Mouse (Mus musculus): ENCODE data around the gene Camta1. TPM values are rescaled to one million over a fixed set of nuclear protein-coding genes. Genes with fewer than 3 reads are reported as not detected.
"Not testable (repeated sequence)": the region's sequence is repeated elsewhere in the genome, so short reads cannot be mapped to it uniquely, and the experiment has no call there.

The Camta1 gene
- polyA plus RNA-seq, 1 experiment from 2014 or later = 122 TPM

- H3K36me3 ChIP-seq (replicated peaks) = no peaks in the 10 kb centered on the region
- H3K4me1 ChIP-seq = peaks cover 17% of the 10 kb centered on the region
- no peak overlapping the region for H3K27ac ChIP-seq
- H3K27me3 ChIP-seq (ENCODE audit: poor library complexity, severe bottlenecking) = no peaks in the 10 kb centered on the region
- 77% methylated on average over 13 of the region's 13 CpGs for WGBS
- no peaks in the 10 kb centered on the region for H3K9me3 ChIP-seq
- no peak for DNase-seq (ENCODE audit: extremely low spot score, low spot score)
- no peak overlapping the region for H3K4me3 ChIP-seq
Measured at GRCm38 (mm10) chr4:150889955-150890315, 971.7 kb downstream of the Camta1 start.

- no peak overlapping the region for H3K27ac ChIP-seq
- peaks cover 17% of the 10 kb centered on the region for H3K4me1 ChIP-seq
- H3K9me3 ChIP-seq = no peaks in the 10 kb centered on the region
- 47% methylated on average over 20 of the region's 20 CpGs for WGBS
- H3K4me3 ChIP-seq = no peak overlapping the region
- no peak for DNase-seq (ENCODE audit: extremely low spot score, low spot score)
- no peaks in the 10 kb centered on the region for H3K36me3 ChIP-seq (replicated peaks)
- no peaks in the 10 kb centered on the region for H3K27me3 ChIP-seq (ENCODE audit: poor library complexity, severe bottlenecking)
Measured at GRCm38 (mm10) chr4:150889273-150889954, 972.3 kb downstream of the Camta1 start.

- WGBS = 77% methylated on average over 4 of the region's 4 CpGs
- no peak for DNase-seq (ENCODE audit: extremely low spot score, low spot score)
- H3K27ac ChIP-seq = no peak overlapping the region
Measured at GRCm38 (mm10) chr4:150888492-150888891, 973.2 kb downstream of the Camta1 start.

GRCm38 (mm10) chr4:150887903-150888302 lies 973.8 kb downstream of the Camta1 start:
- no peaks in the 10 kb centered on the region for H3K9me3 ChIP-seq
- no peaks in the 10 kb centered on the region for H3K27me3 ChIP-seq (ENCODE audit: poor library complexity, severe bottlenecking)
- H3K27ac ChIP-seq = no peak overlapping the region
- 79% methylated on average over 5 of the region's 5 CpGs for WGBS
- no peak overlapping the region for H3K4me3 ChIP-seq
- H3K4me1 ChIP-seq = peaks cover 17% of the 10 kb centered on the region
- H3K36me3 ChIP-seq (replicated peaks) = no peaks in the 10 kb centered on the region
- no peak for DNase-seq (ENCODE audit: extremely low spot score, low spot score)

More at GRCm38 (mm10) chr4:150888492-150888891, 973.2 kb downstream of the Camta1 start:
- Histone ChIP-seq H3K4me3 (no peak overlapping the region), H3K27me3 (ENCODE audit: poor library complexity, severe bottlenecking) (no peaks in the 10 kb centered on the region), H3K36me3 (replicated peaks) (no peaks in the 10 kb centered on the region), H3K4me1 (peaks cover 17% of the 10 kb centered on the region), H3K9me3 (no peaks in the 10 kb centered on the region)

GRCm38 (mm10) chr4:150882632-150883031 lies 979.0 kb downstream of the Camta1 start:
- 87% methylated on average over 5 of the region's 5 CpGs for WGBS
- no peak for DNase-seq (ENCODE audit: extremely low spot score, low spot score)
- no peak overlapping the region for H3K27ac ChIP-seq
- peaks cover 28% of the 10 kb centered on the region for H3K9me3 ChIP-seq
- H3K27me3 ChIP-seq (ENCODE audit: poor library complexity, severe bottlenecking) = no peaks in the 10 kb centered on the region
- no peaks in the 10 kb centered on the region for H3K4me1 ChIP-seq
- no peak overlapping the region for H3K4me3 ChIP-seq
- 0 out of 2 replicates have a peak, but pooled peaks cover 4% of the 10 kb centered on the region for H3K36me3 ChIP-seq (replicated peaks)

- DNase-seq (ENCODE audit: extremely low spot score, low spot score) = no peak
- Histone ChIP-seq H3K27ac (no peak overlapping the region), H3K4me3 (no peak overlapping the region), H3K27me3 (ENCODE audit: poor library complexity, severe bottlenecking) (no peaks in the 10 kb centered on the region), H3K4me1 (peaks cover 10% of the 10 kb centered on the region), H3K36me3 (replicated peaks) (0 out of 2 replicates have a peak, but pooled peaks cover 4% of the 10 kb centered on the region), H3K9me3 (peaks cover 28% of the 10 kb centered on the region)
- 88% methylated on average over 5 of the region's 5 CpGs for WGBS
Measured at GRCm38 (mm10) chr4:150880364-150880763, 981.3 kb downstream of the Camta1 start.

GRCm38 (mm10) chr4:150879631-150880030 lies 982.0 kb downstream of the Camta1 start:
- 95% methylated on average over 22 of the region's 22 CpGs for WGBS
- H3K27me3 ChIP-seq (ENCODE audit: poor library complexity, severe bottlenecking) = no peaks in the 10 kb centered on the region
- no peak for DNase-seq (ENCODE audit: extremely low spot score, low spot score)
- 0 out of 2 replicates have a peak, but pooled peaks cover 4% of the 10 kb centered on the region for H3K36me3 ChIP-seq (replicated peaks)
- peaks cover 10% of the 10 kb centered on the region for H3K4me1 ChIP-seq
- H3K27ac ChIP-seq = no peak overlapping the region
- peaks cover 28% of the 10 kb centered on the region for H3K9me3 ChIP-seq
- no peak overlapping the region for H3K4me3 ChIP-seq

- Histone ChIP-seq H3K27me3 (ENCODE audit: poor library complexity, severe bottlenecking) (no peaks in the 10 kb centered on the region), H3K36me3 (replicated peaks) (0 out of 2 replicates have a peak, but pooled peaks cover 4% of the 10 kb centered on the region), H3K4me3 (no peak overlapping the region), H3K27ac (no peak overlapping the region), H3K4me1 (peaks cover 31% of the 10 kb centered on the region), H3K9me3 (peaks cover 24% of the 10 kb centered on the region)
- 89% methylated on average over 10 of the region's 10 CpGs for WGBS
- DNase-seq (ENCODE audit: extremely low spot score, low spot score) = no peak
Measured at GRCm38 (mm10) chr4:150875393-150875792, 986.3 kb downstream of the Camta1 start.

- 84% methylated on average over 4 of the region's 4 CpGs for WGBS
Measured at GRCm38 (mm10) chr4:150874416-150874815, 987.3 kb downstream of the Camta1 start.

GRCm38 (mm10) chr4:150872681-150873080 lies 989.0 kb downstream of the Camta1 start:
- DNase-seq (ENCODE audit: extremely low spot score, low spot score) = no peak
- Histone ChIP-seq H3K4me1 (peaks cover 38% of the 10 kb centered on the region), H3K9me3 (no peaks in the 10 kb centered on the region), H3K4me3 (no peak overlapping the region), H3K36me3 (replicated peaks) (peaks cover 7% of the 10 kb centered on the region; the same call in 1 of the 2 replicates), H3K27me3 (ENCODE audit: poor library complexity, severe bottlenecking) (no peaks in the 10 kb centered on the region), H3K27ac (0 out of 2 replicates have a peak overlapping the region, but pooled peaks have one; percentile 74)
- WGBS = 81% methylated on average over 8 of the region's 8 CpGs

More at GRCm38 (mm10) chr4:150874416-150874815, 987.3 kb downstream of the Camta1 start:
- H3K27ac ChIP-seq; DNase-seq (ENCODE audit: extremely low spot score, low spot score); H3K27me3 ChIP-seq (ENCODE audit: poor library complexity, severe bottlenecking); H3K36me3 ChIP-seq (replicated peaks); H3K4me3 ChIP-seq: not testable (repeated sequence)
- Histone ChIP-seq H3K9me3 (peaks cover 14% of the 10 kb centered on the region), H3K4me1 (peaks cover 37% of the 10 kb centered on the region)

GRCm38 (mm10) chr4:150872139-150872651 lies 989.5 kb downstream of the Camta1 start:
- peaks cover 38% of the 10 kb centered on the region for H3K4me1 ChIP-seq
- H3K27ac ChIP-seq = peak overlapping the region; percentile 74
- 47% methylated on average over 9 of the region's 9 CpGs for WGBS
- no peaks in the 10 kb centered on the region for H3K9me3 ChIP-seq
- no peak for DNase-seq (ENCODE audit: extremely low spot score, low spot score)
- peaks cover 12% of the 10 kb centered on the region for H3K36me3 ChIP-seq (replicated peaks)
- H3K27me3 ChIP-seq (ENCODE audit: poor library complexity, severe bottlenecking) = no peaks in the 10 kb centered on the region
- no peak overlapping the region for H3K4me3 ChIP-seq

- H3K27ac ChIP-seq = peak overlapping the region; percentile 74
Measured at GRCm38 (mm10) chr4:150871392-150872138, 990.1 kb downstream of the Camta1 start.

GRCm38 (mm10) chr4:150870963-150871391 lies 990.7 kb downstream of the Camta1 start:
- WGBS = 86% methylated on average over 13 of the region's 13 CpGs
- no peak for DNase-seq (ENCODE audit: extremely low spot score, low spot score)
- H3K27me3 ChIP-seq (ENCODE audit: poor library complexity, severe bottlenecking) = no peaks in the 10 kb centered on the region
- H3K36me3 ChIP-seq (replicated peaks) = peaks cover 24% of the 10 kb centered on the region
- no peak overlapping the region for H3K4me3 ChIP-seq
- H3K9me3 ChIP-seq = no peaks in the 10 kb centered on the region
- peak overlapping the region; percentile 74 for H3K27ac ChIP-seq
- peaks cover 33% of the 10 kb centered on the region for H3K4me1 ChIP-seq

More at GRCm38 (mm10) chr4:150871392-150872138, 990.1 kb downstream of the Camta1 start:
- H3K36me3 ChIP-seq (replicated peaks) = peaks cover 18% of the 10 kb centered on the region
- no peaks in the 10 kb centered on the region for H3K27me3 ChIP-seq (ENCODE audit: poor library complexity, severe bottlenecking)
- 32% methylated on average over 10 of the region's 10 CpGs for WGBS
- DNase-seq (ENCODE audit: extremely low spot score, low spot score) = no peak
- H3K4me1 ChIP-seq = peaks cover 38% of the 10 kb centered on the region
- no peaks in the 10 kb centered on the region for H3K9me3 ChIP-seq
- H3K4me3 ChIP-seq = no peak overlapping the region; the same call in 1 of the 2 replicates
